Mouse (Mus musculus): ENCODE results near the gene Pbx4. TPM values are rescaled to one million over a fixed set of nuclear protein-coding genes. Genes with fewer than 3 reads are reported as not detected.

Pbx4 gene
- polyA plus RNA-seq, 1 experiment from 2014 or later = 13.4 TPM

- no peaks in the 10 kb centered on the region for H3K27me3 ChIP-seq (ENCODE audit: control insufficient read depth, insufficient read depth, low read depth, low read length)
- 0 out of 2 replicates have a peak overlapping the region, but pooled peaks have one; percentile 7 for H3K27ac ChIP-seq (ENCODE audit: low read length)
- no peak overlapping the region for H3K4me2 ChIP-seq (ENCODE audit: low read depth, low read length)
- H3K4me3 ChIP-seq (ENCODE audit: low read length) = no peak overlapping the region
- no peaks in the 10 kb centered on the region for H3K9me3 ChIP-seq (ENCODE audit: control insufficient read depth, low read length)
- H3K4me1 ChIP-seq (replicated peaks; ENCODE audit: control insufficient read depth, insufficient read depth, low read length) = peaks cover 12% of the 10 kb centered on the region
- WGBS = 84% methylated on average over 2 of the region's 2 CpGs
- H3K9ac ChIP-seq (ENCODE audit: low read length) = no peak overlapping the region
- peaks cover 13% of the 10 kb centered on the region; the same call in 1 of the 2 replicates for H3K36me3 ChIP-seq (ENCODE audit: control insufficient read depth, insufficient read depth, low read length)
- no peak for ATAC-seq (ENCODE audit: low read depth)
Measured at GRCm38 (mm10) chr8:69921141-69921540, 88.8 kb downstream of the Pbx4 start.

Other genes starting within 250 kb of the Pbx4 start
- 22.1 and 24.3 TPM in 2 replicates for gene Zfp868, start 206.9 kb upstream of the Pbx4 start, polyA plus RNA-seq (2015; fragmentation: Nextera tagmentation; extraction: Ambion mirVana)
- 1.5 and 2.3 TPM in 2 replicates for gene Zfp964, start 178.0 kb upstream of the Pbx4 start, polyA plus RNA-seq (2015; fragmentation: Nextera tagmentation; extraction: Ambion mirVana)
- 27.7 and 28.2 TPM in 2 replicates for gene Zfp869, start 121.8 kb upstream of the Pbx4 start, polyA plus RNA-seq (2015; fragmentation: Nextera tagmentation; extraction: Ambion mirVana)
- gene Zfp963, start 82.5 kb upstream of the Pbx4 start, polyA plus RNA-seq (2015; fragmentation: Nextera tagmentation; extraction: Ambion mirVana) = 8.4 TPM in 2 replicates
- 0.85 and 1.2 TPM in 2 replicates for gene Gm20422, start 57.6 kb upstream of the Pbx4 start, polyA plus RNA-seq (2015; fragmentation: Nextera tagmentation; extraction: Ambion mirVana)
- gene Atp13a1, start 41.3 kb upstream of the Pbx4 start, polyA plus RNA-seq (2015; fragmentation: Nextera tagmentation; extraction: Ambion mirVana) = 41.8 and 45.8 TPM in 2 replicates
- 26.7 and 27.9 TPM in 2 replicates for gene Zfp866, start 41.3 kb upstream of the Pbx4 start, polyA plus RNA-seq (2015; fragmentation: Nextera tagmentation; extraction: Ambion mirVana)
- gene Gmip, start 23.8 kb upstream of the Pbx4 start, polyA plus RNA-seq (2015; fragmentation: Nextera tagmentation; extraction: Ambion mirVana) = 7.1 and 7.9 TPM in 2 replicates
- gene Lpar2, start 10.1 kb upstream of the Pbx4 start, polyA plus RNA-seq (2015; fragmentation: Nextera tagmentation; extraction: Ambion mirVana) = 0.45 and 0.48 TPM in 2 replicates
- gene Cilp2, start 55.2 kb downstream of the Pbx4 start, polyA plus RNA-seq (2015; fragmentation: Nextera tagmentation; extraction: Ambion mirVana) = 0.26 and 0.30 TPM in 2 replicates
- 2.0 and 2.7 TPM in 2 replicates for gene Tssk6, start 69.7 kb downstream of the Pbx4 start, polyA plus RNA-seq (2015; fragmentation: Nextera tagmentation; extraction: Ambion mirVana)
- 176 and 179 TPM in 2 replicates for gene Ndufa13, start 70.1 kb downstream of the Pbx4 start, polyA plus RNA-seq (2015; fragmentation: Nextera tagmentation; extraction: Ambion mirVana)
- 4.0 and 4.1 TPM in 2 replicates for gene Yjefn3, start 70.2 kb downstream of the Pbx4 start, polyA plus RNA-seq (2015; fragmentation: Nextera tagmentation; extraction: Ambion mirVana)
- gene Gatad2a, start 163.9 kb downstream of the Pbx4 start, polyA plus RNA-seq (2015; fragmentation: Nextera tagmentation; extraction: Ambion mirVana) = 41.6 and 42.1 TPM in 2 replicates
- 54.0 and 55.1 TPM in 2 replicates for gene Mau2, start 210.2 kb downstream of the Pbx4 start, polyA plus RNA-seq (2015; fragmentation: Nextera tagmentation; extraction: Ambion mirVana)
- 43.1 and 44.1 TPM in 2 replicates for gene Sugp1, start 210.3 kb downstream of the Pbx4 start, polyA plus RNA-seq (2015; fragmentation: Nextera tagmentation; extraction: Ambion mirVana)
- gene Tm6sf2, start 240.4 kb downstream of the Pbx4 start, polyA plus RNA-seq (2015; fragmentation: Nextera tagmentation; extraction: Ambion mirVana) = 0.94 and 1.2 TPM in 2 replicates